Mouse (Mus musculus) right cerebral cortex, postnatal 25 days (tissue): Measurements from ENCODE around the gene Elof1.
A peak's percentile ranks its signal among the peaks of the same experiment; 100 is the strongest.

ENCODE experiments used
- DNase-seq: peaks from one replicate; pipeline ENCODE4 v3.0.0; 2022

The Elof1 gene

DNA sequence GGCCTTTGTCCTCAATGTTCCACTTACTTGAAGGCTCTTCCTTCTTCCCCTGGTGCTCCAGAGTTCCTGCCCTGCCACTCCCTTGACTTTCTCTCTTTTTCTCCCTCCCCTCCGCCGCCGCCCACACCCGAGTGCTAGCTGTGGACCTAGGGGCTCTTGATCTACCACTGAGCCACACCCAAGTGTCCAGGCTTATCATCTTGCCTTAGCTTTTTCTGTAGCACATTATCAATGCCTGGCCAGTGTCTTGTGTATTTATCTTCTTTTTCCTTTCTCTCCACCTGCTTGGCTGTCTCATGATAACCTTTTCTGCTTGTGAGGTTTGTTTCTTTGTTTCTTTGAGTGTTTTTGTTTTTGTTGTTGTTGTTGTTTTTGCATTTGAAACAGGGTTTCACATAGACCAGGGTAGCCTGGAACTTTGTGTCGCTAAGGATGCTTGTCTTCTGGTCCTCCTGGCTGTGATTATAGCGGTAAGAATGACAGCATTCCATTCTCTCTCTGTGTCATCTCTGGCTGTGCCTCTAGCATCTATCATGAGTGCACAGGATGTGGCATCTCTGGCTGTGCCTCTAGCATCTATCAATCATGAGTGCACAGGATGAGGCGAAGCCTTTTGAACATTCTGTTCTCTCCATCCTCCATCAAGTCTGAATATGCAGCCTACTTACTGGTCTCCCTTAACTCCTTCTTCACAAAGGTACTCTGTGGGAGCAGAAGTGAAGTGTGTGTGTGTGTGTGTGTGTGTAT is 18.8 kb upstream of the Elof1 start, which contains the start of gene Acp5:
Acp5 (minus strand) TSS at position 68 of the 747 bp plus-strand sequence.
- DNase-seq, result no peak

DNA sequence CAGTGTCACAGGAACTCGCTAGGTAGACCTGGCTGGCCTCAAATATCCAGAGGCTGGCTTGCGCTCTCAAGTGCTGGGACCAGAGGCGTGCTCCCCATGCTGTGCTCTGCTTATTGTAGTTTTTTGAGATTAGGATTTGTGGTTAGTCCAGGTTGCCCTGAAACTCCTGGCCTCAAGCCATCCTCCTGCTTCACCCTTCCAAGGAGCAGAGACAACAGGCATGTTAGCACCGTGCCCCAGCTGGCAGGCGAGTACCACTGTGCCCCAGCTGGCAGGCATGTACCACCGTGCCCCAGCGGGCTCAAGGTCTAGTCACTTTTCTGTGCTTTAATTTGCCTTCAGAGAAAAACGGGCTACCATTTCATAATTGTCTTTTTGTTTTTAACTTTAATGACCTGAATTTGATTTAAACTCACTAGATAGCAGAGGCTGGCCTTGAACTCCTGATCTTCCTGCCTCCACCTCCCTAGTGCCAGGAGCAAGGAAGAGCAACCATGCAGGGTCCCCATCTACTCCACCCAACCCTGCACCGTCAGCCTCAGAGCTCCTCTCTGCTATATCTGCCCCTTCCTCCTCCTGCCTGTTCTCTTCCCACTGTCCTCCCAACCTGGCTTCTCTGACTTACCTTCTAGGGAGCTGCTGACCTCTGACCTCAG is 18.1 kb upstream of the Elof1 start:
- no peak for DNase-seq

DNA sequence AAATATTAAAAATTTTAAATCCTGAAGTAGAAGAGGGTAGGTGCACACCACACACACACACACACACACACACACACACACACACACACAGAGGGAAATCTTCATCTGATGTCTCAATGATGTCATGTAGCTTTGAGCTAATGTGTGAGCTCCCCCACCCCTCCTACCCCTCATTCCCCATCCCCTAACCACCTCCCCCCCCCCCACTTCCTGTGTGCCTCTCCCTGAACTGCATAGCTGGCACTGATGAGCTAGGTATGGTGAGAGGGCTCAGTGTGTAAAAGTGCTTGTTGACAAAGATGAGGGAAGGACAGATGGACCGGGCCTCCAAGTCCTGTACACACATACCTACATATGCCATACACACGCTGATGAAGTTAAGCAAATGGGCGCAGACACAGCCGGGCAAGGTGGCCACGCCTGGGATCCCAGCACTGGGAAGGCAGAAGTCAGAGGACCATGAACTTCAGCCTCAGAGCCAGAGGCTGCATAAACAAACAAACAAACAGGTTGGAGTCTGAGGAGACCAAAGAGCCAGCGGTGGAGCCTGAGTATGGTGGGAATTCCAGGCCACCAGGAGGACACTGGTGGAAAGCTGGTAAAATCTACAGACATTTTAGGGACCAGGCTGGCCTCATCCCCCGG is 17.4 kb upstream of the Elof1 start:
- DNase-seq, result no peak

DNA sequence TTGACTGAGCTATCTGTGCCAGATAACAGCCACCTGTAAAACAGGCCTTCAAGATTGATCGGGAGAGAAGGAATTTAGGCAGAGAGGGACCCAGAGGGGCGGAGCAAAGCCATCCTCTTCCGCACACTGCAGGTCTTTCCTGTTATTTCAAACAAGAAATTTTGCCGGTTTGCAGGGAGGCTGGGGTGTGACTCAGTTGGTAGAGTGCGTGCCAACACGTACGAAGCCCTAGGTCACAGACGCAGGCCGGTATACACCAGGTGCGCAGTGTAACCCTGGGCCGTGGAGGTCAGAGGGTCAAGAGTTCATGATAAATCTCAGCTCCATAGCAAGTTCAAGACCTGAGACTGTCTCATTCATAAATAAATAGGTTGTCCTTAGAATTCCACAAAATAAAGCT is 15.2 kb upstream of the Elof1 start:
- DNase-seq, result no peak

DNA sequence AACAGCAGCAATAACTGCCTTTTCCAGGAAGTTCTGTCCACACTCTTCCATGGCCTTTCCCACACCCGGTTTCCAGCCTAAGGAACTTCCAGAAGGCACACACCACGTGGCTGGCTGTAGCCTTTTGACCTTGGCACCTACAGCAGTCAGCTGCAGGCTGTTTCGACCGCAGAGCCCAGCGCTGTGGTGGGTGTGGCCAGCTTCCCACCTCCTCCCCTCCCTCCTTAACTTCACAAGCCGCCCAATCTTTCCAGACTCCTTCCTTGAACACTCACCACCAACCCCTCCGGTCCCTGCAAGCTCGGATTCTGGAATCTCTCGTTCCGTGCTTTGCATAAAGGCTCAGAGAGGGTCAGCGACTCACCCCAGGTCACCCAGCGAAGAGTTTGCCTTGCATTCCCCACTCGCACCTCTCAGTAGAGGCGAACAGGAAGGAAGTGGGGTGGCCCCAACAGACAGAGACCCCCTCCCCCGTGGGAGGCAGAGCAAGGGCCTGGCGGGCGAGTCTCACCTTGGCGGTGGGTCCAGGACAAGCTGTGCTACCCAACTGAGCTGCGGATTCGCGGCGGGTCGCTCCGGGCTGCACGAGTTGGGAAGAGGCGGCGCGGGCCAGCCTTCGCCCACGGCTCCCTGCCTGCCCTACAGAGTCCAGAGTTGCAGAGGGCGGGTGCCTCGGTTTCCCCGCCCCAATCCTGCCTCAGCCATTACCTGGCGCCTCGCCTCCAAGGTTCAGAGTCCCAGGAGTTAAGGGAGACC is 14.4 kb upstream of the Elof1 start:
- DNase-seq, result no peak

DNA sequence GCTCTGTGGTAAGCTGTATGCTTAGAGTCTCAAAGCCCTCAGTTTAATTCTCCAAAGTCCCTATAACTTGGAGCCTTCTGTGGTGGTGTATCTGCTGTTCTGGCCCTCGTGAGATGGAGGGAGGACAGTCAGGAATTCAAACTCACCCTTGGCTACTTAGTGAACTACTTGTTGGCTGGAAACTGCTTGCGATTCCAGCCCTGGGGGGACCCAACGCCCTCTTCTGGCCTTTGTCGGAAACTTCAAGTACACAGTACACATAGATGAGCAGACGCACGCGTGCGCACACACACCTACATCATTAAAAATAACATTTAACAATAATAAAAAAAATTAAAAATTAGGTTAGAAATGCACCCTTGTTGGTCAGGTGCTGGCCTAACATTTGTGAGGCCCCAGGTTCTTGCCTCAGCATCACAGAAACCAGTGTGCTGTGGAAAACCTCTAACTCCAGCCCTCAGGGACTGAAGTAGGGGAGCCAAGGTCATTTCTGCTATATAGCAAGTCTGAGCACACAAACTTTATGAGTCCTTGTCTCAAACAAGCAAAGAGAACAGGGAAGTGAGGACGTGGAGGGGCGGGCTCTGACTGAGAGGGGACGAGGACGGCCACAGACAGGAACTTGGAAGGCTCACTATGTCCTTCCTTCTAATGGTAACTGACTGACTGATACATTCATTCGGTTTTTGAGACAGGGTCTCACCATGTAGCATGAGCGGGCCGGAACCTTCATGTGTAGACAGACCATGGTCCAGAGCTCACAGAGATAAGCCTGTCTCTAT is 8.5 kb upstream of the Elof1 start:
- DNase-seq, result no peak

DNA sequence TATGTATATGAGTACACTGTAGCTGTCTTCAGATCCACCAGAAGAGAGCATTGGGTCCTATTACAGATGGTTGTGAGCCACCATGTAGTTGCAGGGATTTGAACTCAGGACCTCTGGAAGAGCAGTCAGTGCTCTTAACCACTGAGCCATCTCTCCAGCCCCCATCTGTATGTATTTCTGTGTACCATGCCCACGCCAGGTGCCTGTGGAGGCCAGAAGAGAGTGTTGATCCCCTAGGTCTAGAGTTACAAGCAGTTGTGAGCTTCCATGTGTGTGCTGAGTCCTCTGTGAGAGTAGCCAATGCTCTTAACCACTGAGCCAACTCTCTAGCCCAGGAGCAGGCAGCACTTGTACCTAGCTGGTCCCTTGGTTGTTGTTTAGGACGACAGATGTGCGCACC is 7.2 kb upstream of the Elof1 start:
- no peak for DNase-seq

DNA sequence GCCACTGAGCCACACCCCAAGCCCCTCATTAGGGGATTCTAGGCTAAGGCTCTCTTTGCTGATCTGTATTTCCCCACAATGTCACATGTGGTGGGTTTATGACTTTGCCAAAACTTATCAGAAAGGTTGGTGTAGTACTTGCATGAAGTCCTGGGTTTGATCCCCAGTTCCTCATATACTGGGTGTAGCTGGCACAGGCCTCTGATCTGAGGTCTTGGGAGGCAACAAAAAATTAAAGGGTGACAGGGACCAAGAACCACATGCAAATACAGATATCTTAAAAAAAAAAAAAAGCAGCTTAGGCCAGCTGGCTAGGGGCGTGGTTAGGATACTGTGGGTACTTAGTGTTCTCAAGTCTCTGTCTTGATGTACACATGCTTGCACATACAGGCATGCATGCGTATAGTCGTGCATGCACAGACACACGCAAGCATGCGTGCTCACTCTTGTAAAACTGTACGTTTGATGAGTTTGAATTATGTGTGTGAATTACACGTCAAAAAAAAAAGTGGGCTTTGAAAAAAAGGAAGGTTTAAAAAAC is 6.2 kb upstream of the Elof1 start:
- no peak for DNase-seq

DNA sequence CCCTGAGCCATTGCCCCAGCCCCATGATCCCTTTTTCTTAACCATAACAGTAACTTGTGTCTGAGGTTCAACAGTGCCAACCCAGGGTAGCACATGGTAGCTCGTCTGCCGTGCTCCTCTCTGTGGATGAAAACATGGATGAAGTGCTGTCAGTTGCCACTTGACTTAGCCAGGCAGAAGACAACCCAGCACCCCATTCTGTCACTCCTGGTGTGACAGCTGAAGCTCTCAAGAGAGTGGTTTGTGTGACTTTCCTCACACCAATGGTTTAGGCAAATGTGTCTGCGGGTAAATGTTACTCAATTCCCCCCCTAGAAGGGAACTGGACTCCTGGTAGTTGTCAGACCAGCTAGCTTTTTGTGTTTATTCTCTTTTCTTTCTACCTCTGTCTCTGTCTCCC is 5.0 kb upstream of the Elof1 start:
- DNase-seq, result no peak

DNA sequence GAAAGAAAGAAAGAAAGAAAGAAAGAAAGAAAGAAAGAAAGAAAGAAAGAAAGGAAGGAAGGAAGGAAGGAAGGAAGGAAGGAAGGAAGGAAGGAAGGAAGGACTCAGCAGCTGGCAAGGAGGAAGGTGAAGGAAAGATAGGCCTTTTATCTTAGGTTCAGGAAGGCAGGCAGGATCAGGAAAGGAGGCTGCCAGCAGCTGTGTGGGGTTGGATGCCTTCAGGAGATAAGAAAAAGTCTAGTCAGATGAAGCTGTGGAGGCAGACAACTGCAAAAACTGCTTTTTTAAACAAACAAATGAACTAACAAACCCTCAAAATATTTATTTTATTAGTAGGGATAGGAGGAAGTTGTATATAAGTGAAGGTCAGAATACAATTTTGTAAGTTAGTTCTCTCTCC is 4.6 kb upstream of the Elof1 start:
- DNase-seq, result no peak

DNA sequence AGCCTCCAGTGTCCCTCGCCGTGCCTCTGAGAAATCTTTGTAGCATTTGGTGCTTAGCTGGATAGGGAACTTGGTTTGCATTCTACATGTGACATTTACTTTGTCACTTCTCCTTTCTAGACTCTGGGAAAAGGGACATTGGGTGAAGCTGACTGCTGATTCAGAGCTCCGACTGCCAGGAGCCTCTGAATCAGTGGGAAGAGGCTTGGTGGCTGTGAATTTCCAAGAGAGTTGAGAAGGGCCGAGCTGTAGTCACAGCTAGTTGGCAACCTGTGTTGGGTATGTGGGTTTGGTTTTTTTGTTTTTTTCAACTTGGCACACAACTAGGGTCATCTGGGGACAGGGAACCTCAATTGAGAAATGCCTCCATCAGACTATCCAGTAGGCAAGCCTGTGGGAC is 2.6 kb upstream of the Elof1 start:
- DNase-seq, result peak; percentile 41

DNA sequence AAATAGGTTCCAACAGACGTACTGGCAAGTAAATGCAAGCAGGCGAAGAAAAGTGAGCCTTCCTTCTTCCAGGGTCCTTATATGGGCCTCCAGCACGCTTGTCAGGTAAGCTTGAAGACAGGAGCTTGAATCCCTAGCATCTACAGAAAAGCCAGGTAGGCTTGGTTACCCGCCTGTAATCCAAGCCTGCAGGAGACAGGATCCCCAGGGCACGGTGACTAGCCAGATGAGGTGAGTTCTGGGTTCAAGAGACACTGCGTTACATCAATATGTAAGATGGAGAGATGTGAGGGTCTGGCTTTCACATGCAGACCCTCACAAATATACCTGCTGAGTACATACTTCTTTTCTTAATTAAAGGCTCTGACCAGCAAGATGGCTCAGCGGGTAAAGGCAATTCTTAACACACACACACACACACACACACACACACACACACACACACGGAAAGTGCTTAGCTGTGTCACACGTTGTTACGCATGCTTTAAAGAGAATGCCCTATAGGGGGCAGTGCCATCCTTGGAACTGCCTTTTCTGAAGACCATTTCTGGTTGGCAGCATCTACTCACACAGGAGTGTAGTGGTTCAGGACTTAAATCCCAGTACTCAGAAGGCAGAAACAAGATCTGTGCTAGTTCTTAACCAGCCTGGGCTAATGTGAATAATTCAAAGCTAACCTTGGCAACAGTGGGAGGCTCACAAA is 933 bp upstream of the Elof1 start:
- DNase-seq, result no peak

DNA sequence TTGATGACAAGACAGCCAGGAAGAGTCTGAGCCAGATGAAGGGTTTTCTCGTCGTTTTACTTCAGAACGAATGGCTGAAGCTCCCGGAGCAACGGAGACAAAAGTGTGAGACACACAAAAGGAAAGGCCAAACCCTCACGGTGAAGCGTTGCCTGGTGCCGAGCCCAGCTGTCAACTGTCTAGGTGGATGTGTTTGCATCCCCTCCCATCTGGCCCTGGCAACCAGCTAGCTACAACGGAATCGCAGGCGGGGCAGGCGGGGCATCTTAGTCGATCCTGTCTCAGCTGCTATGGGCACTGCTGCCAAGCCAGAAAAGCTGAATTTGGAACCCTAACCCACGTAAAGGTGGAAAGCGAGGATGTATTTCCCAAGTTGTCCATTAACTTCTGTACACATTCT is 886 bp downstream of the Elof1 start:
- no peak for DNase-seq

DNA sequence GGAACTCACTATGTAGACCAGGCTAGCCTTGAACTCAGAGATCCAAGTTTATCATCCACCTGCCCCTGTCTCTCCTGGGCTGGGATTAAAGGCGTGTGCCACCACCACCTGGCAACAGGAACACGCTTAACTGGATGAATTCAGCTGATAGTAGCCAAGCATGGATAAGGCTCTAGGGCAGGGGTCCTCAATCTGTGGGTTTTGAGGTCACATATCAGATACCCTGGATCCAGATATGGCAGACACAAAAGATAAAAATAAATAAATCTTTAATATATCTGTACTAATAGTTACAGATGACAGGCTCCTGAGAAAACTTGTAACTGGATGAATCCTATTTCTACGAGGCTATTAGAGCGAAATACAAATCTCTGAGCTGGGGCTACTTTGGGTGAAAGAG is 1.3 kb downstream of the Elof1 start:
- no peak for DNase-seq

DNA sequence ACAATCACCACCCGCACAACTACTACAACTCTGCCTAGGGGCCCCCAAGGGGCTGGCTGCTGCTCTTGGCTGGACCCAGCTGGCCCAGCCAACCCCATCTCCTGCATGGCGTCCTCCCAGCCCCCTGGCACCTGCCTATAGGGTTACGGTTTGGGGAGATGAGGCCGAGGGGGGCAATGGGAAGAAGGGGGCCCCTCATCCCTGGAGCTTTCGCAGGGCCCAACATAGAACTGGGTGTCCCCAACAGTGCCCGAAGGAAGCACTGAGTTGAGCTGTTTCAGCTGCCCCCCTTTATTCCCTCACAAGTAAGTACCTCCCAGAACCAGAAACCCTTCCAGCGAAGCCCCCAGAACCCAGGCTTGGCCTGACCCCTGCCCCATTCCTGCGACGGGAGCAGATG is 8.8 kb downstream of the Elof1 start:
- DNase-seq, result no peak

DNA sequence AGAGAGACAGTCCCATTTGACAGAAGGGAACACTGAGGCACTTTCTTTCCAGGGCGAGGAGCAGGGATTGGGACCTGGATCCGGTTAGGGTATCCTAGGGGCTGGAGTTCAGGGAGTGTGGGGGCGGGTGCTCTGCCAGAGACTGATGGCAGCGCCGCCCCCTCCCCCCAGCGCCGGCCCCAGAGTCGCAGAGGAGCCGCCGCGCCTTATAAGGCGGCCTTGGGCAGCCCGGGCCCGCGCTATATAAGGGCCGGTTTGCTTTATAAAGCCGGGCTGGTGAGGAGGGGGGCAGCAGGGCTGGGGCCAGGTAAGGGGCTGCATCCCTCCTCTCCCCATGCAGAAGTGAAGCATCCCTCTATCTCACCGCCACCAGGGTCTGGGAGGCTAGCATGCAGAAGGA is 17.1 kb downstream of the Elof1 start:
- DNase-seq, result no peak

DNA sequence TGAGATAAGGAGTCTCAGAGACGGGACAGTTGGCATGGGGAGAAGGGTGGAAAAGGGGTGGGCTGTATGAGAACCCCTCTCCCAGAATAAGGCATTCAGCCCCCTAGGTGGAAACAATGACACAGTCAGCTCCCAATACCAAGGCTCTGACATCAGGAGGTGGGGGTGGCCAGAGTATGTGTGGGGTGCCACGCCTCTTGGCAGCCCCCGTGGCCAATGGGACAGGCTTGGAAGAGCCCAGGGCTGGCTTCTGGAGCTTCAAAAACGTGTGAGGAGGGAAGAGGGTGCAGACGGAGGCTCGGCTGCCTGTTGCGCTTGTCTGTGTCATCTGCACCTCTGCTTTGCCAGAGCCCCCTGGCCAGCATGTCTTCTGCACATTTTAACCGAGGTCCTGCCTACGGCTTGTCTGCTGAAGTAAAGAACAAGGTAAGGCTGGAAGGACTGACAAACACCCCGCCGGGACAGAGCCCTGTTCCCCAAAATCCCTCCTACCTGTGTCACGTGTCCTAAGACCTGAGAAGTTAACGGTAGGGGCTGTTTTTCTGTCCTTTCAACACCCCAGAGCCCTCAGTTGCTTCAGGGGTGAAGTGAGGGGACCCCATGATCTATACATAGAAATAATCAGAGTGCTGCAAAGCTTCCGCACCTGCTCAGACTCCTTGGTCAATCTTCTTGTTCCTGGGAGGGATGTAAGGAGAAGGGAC is 17.8 kb downstream of the Elof1 start, which contains the start of gene Cnn1:
Cnn1 (plus strand) TSS at position 224 of the 704 bp plus-strand sequence.
- DNase-seq, result no peak

DNA sequence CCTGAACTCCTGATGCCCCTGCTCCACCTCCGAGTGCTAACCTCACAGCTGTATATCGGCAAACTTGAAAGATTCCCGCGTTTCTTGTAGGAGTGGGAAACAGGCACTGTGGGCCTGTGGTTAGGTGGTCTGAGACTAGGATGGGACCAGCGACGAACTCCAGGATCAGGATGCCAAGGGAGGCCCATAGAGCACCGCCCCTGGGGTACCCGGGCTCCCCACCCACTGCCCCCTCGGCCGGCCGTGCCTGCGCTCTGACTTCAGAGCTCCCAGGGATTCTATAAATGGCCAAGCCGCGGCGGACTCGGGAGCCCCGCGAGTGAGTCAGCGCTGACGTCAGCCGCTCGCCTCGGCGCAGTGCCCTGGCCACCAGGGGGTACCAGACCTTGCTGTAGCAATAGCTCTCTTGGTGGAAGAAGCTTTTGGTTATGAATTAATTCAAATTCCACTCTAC is 21.1 kb downstream of the Elof1 start:
- peak; percentile 68 for DNase-seq

DNA sequence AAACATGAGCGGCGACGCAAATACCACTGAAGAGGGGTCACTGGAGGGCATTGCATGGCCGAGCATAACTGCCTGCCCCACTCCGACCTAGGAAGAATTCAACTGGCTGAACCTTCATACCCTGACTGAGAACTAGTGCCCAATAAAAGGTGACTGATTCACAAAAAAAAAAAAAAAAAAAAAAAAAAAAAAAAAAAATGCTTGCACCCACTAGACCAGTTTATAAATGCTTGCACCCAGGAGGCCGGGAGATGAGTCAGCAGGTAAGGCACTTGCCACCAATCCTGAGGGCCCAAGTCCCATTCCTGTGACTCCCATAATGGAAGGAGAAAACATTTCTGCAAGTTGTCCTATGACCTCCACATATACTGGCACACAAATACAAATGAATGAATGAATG is 24.2 kb downstream of the Elof1 start:
- no peak for DNase-seq

DNA sequence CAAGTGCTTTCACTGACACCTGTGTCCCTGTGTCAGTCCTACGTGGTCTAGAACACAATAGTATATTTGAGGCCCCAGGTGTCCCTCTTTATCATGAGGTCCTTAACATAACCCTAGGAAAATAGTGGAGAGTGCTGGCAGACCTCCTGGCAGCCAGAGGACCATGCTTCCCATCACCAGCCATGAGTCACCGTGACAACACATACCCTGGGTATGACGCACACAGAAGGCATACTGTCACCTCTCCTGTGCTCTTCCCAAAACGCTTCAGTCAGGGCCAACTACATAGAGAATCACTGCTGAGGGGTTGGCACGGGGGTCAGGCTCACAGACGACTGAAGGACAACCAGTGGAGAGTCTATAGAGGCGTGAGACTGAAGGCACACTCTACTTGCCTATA is 27.0 kb downstream of the Elof1 start:
- DNase-seq, result no peak

DNA sequence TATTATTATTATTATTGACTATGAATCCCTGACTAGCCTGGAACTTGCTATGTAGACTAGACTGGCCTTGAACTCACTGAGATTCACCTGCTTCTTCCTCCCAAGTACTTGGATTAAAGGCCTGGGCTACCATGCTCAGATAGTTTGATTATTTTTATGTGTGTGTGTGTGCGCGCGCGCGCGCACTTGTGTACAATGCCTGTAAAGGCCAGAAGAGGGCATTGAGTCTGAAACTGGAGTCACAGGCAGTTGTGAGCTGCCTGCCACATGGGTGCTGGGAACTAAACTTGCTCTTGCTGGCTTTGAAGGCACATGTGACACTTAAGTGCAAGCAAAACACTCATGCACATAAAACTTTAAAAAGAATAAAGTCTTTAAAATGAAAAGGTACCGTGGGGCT is 27.7 kb downstream of the Elof1 start:
- DNase-seq, result no peak
